ENCODE assay signal across 14 mouse cellular contexts in the genomic region with DNA sequence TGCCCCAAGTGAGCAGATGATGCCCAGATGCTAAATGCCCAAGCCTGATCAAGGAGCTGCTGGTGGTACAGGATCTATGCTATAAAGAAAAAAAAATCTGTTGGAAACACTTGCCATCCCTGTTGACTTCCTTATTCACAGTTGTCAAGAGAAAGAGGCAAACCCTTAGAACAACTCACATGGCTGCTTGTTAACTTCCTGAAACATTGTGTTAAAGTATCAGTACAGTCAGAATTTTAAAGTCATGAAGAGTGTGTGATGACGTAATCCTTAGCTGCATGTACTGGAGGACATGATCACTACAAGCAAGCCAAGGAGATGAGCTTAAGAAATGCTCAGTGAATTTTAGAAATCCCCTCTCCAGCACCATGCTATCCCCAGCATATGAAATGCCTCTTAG.
"Had no signal": no experiment of that assay in that cellular context is flagged by ENCODE, and none has a peak within 500 bp of the region (broad histone marks: within the 10 kb centered on the region; RNA-seq: fewer than 3 reads in every experiment).

No protein-coding gene starts in this region.

- DNase-seq: kidney, adult 18-20 months; kidney, postnatal 10 days; kidney, postnatal 4 days; right cerebral cortex, postnatal 14 days; thymus, postnatal 36 days had no signal

- ATAC-seq: midbrain, embryonic 15.5 days had no signal

- H3K27ac ChIP-seq: layer of hippocampus, adult 2 months; limb, embryonic 12.5 days; liver, embryonic 14.5 days; lung, embryonic 15.5 days; midbrain, embryonic 15.5 days; neural tube, embryonic 13.5 days; stomach, embryonic 15.5 days had no signal

- H3K9me3 ChIP-seq: limb, embryonic 12.5 days; lung, embryonic 15.5 days; midbrain, embryonic 15.5 days; neural tube, embryonic 13.5 days; stomach, embryonic 15.5 days had no signal

- H3K4me2 ChIP-seq: limb, embryonic 12.5 days; lung, embryonic 15.5 days; midbrain, embryonic 11.5 days; midbrain, embryonic 15.5 days; neural tube, embryonic 13.5 days; stomach, embryonic 15.5 days had no signal

- H3K4me3 ChIP-seq: layer of hippocampus, adult 2 months; limb, embryonic 12.5 days; lung, embryonic 15.5 days; megakaryocyte, embryonic 14.5 days; midbrain, embryonic 15.5 days; neural tube, embryonic 13.5 days; stomach, embryonic 15.5 days had no signal

- H3K4me1 ChIP-seq: limb, embryonic 12.5 days; lung, embryonic 15.5 days; midbrain, embryonic 15.5 days; neural tube, embryonic 13.5 days; stomach, embryonic 15.5 days had no signal

- H3K9ac ChIP-seq: limb, embryonic 12.5 days; liver, embryonic 14.5 days; lung, embryonic 15.5 days; midbrain, embryonic 15.5 days; neural tube, embryonic 13.5 days; stomach, embryonic 15.5 days had no signal

- H3K27me3 ChIP-seq: limb, embryonic 12.5 days; lung, embryonic 15.5 days; megakaryocyte, embryonic 14.5 days; midbrain, embryonic 15.5 days; neural tube, embryonic 13.5 days; stomach, embryonic 15.5 days had no signal
